Mouse (Mus musculus) midbrain, embryonic 14.5 days (tissue): ENCODE measurements around the gene Ccdc191. TPM values are rescaled to one million over a fixed set of nuclear protein-coding genes. Genes with fewer than 3 reads are reported as not detected.

ENCODE experiments used
- ATAC-seq: fragments of 200-750 bp; cut with Nextera tagmentation; 2 replicates; pipeline ENCODE4 v1.8.0; 2017; ENCODE audit warnings: moderate number of reproducible peaks, moderate library complexity; ENCODE audit not compliant: low FRiP score, low TSS enrichment
- DNase-seq: peaks from one replicate; pipeline ENCODE4 v3.0.0-alpha.2; 2015
- H3K27ac ChIP-seq: fragments of 300-500 bp; sonication (generic); replicated peaks from 2 replicates; pipeline ENCODE4 v1.5.1; 2014; ENCODE audit warnings: mild to moderate bottlenecking, low read depth, low read length, moderate library complexity
- H3K27me3 ChIP-seq: fragments of 300-500 bp; sonication (generic); 2 replicates; pipeline ENCODE4 v1.6.1; 2014; ENCODE audit warnings: low read length, control low read depth, mixed read lengths; ENCODE audit not compliant: control insufficient read depth, insufficient read depth
- H3K36me3 ChIP-seq: fragments of 300-500 bp; sonication (generic); 2 replicates; pipeline ENCODE4 v1.6.1; 2014; ENCODE audit warnings: low read length, control low read depth; ENCODE audit not compliant: control insufficient read depth, insufficient read depth
- H3K4me1 ChIP-seq: fragments of 300-500 bp; sonication (generic); 2 replicates; pipeline ENCODE4 v1.6.1; 2014; ENCODE audit warnings: mild to moderate bottlenecking, antibody characterized with exemption, low read length, control low read depth; ENCODE audit not compliant: control insufficient read depth, insufficient read depth
- H3K4me2 ChIP-seq: fragments of 300-500 bp; sonication (generic); 2 replicates; pipeline ENCODE4 v1.6.1; 2014; ENCODE audit warnings: mild to moderate bottlenecking, low read length, moderate library complexity
- H3K4me3 ChIP-seq: fragments of 300-500 bp; sonication (generic); replicated peaks from 2 replicates; pipeline ENCODE4 v1.5.1; 2014; ENCODE audit warnings: low read depth, low read length
- H3K9ac ChIP-seq: fragments of 300-500 bp; sonication (generic); replicated peaks from 2 replicates; pipeline ENCODE4 v1.6.1; 2014; ENCODE audit warnings: mild to moderate bottlenecking, low read length, moderate library complexity
- H3K9me3 ChIP-seq: fragments of 300-500 bp; sonication (generic); 2 replicates; pipeline ENCODE4 v1.6.1; 2016; ENCODE audit warnings: low read length, control low read depth, mixed read lengths; ENCODE audit not compliant: control insufficient read depth
- WGBS: fragments of 180-500 bp; shearing (Covaris S2); extraction: QIAGEN DNeasy Blood & Tissue Kit; methylation state at CpG from one replicate; pipeline ENCODE4 v1.1.7; 2014; 5-methylcytosine and 5-hydroxymethylcytosine counted together
- polyA plus RNA-seq: library from polyadenylated mRNA; unstranded; fragments of >200 nt; fragmentation: Nextera tagmentation; extraction: Ambion mirVana; gene quantifications from 2 replicates; pipeline ENCODE4 v1.2.1, GENCODE M21; 2014

The Ccdc191 gene
- 6.6 and 8.6 TPM in 2 replicates for polyA plus RNA-seq

- ATAC-seq: peak; percentile 100
- Histone ChIP-seq H3K4me3 (peak within 1 kb of the TSS; percentile 52), H3K4me1 (peaks cover 12% of the 10 kb centered on the region), H3K9me3 (no peaks in the 10 kb centered on the region), H3K4me2 (peak within 1 kb of the TSS; percentile 71), H3K9ac (peak within 1 kb of the TSS; percentile 72), H3K36me3 (no peaks in the 10 kb centered on the region), H3K27me3 (no peaks in the 10 kb centered on the region), H3K27ac (peak within 1 kb of the TSS; percentile 68)
- DNase-seq: peak; percentile 100
- under 1% methylated on average over 33 of the region's 33 CpGs for WGBS
Measured at GRCm38 (mm10) chr16:43889208-43890004, at the start of gene Ccdc191. Gene Ccdc191, plus strand, starts transcription at chr16:43889800.

- H3K4me2 ChIP-seq: no peak overlapping the region
- H3K4me1 ChIP-seq: no peaks in the 10 kb centered on the region
- ATAC-seq (no peak), DNase-seq (no peak)
- no peak overlapping the region for H3K9ac ChIP-seq
- H3K27me3 ChIP-seq: no peaks in the 10 kb centered on the region
- no peaks in the 10 kb centered on the region for H3K9me3 ChIP-seq
- H3K27ac ChIP-seq: no peak overlapping the region
- H3K4me3 ChIP-seq: no peak overlapping the region
- no peaks in the 10 kb centered on the region for H3K36me3 ChIP-seq
- 86% methylated on average over 1 of the region's 1 CpGs for WGBS
Measured at GRCm38 (mm10) chr16:43841236-43841635, 48.4 kb upstream of the Ccdc191 start.

GRCm38 (mm10) chr16:43849839-43850238 lies 39.8 kb upstream of the Ccdc191 start:
- H3K9ac ChIP-seq: no peak overlapping the region
- H3K27me3 ChIP-seq: no peaks in the 10 kb centered on the region
- no peak overlapping the region for H3K27ac ChIP-seq
- ATAC-seq (no peak), DNase-seq (no peak)
- H3K4me3 ChIP-seq: no peak overlapping the region
- H3K9me3 ChIP-seq: no peaks in the 10 kb centered on the region
- 56% methylated on average over 1 of the region's 1 CpGs for WGBS
- no peak overlapping the region for H3K4me2 ChIP-seq
- no peaks in the 10 kb centered on the region for H3K36me3 ChIP-seq
- no peaks in the 10 kb centered on the region for H3K4me1 ChIP-seq

- DNase-seq (no peak), ATAC-seq (no peak)
- H3K9ac ChIP-seq: no peak overlapping the region
- 87% methylated on average over 5 of the region's 5 CpGs for WGBS
- peaks cover 19% of the 10 kb centered on the region for H3K36me3 ChIP-seq
- H3K4me2 ChIP-seq: no peak overlapping the region
- H3K27me3 ChIP-seq: no peaks in the 10 kb centered on the region
- H3K27ac ChIP-seq: no peak overlapping the region
- no peaks in the 10 kb centered on the region for H3K4me1 ChIP-seq
- H3K9me3 ChIP-seq: no peaks in the 10 kb centered on the region
- no peak overlapping the region for H3K4me3 ChIP-seq
Measured at GRCm38 (mm10) chr16:43858941-43859476, 30.6 kb upstream of the Ccdc191 start.

- DNase-seq (no peak), ATAC-seq (no peak)
- Histone ChIP-seq H3K36me3 (peaks cover 23% of the 10 kb centered on the region), H3K4me1 (no peaks in the 10 kb centered on the region), H3K27ac (no peak overlapping the region), H3K9me3 (no peaks in the 10 kb centered on the region), H3K4me2 (no peak overlapping the region), H3K9ac (no peak overlapping the region), H3K27me3 (no peaks in the 10 kb centered on the region), H3K4me3 (no peak overlapping the region)
- 83% methylated on average over 6 of the region's 6 CpGs for WGBS
Measured at GRCm38 (mm10) chr16:43860624-43861023, 29.0 kb upstream of the Ccdc191 start.

GRCm38 (mm10) chr16:43869805-43870204 lies 19.8 kb upstream of the Ccdc191 start:
- DNase-seq (no peak), ATAC-seq (no peak)
- no peak overlapping the region for H3K4me3 ChIP-seq
- H3K9me3 ChIP-seq: no peaks in the 10 kb centered on the region
- H3K27ac ChIP-seq: no peak overlapping the region
- H3K36me3 ChIP-seq: peaks cover 44% of the 10 kb centered on the region
- no peak overlapping the region for H3K9ac ChIP-seq
- no peak overlapping the region for H3K4me2 ChIP-seq
- no peaks in the 10 kb centered on the region for H3K27me3 ChIP-seq
- no peaks in the 10 kb centered on the region for H3K4me1 ChIP-seq

- ATAC-seq: no peak
- Histone ChIP-seq H3K9me3 (no peaks in the 10 kb centered on the region), H3K4me2 (no peak overlapping the region), H3K27ac (no peak overlapping the region), H3K4me1 (no peaks in the 10 kb centered on the region), H3K4me3 (no peak overlapping the region), H3K27me3 (no peaks in the 10 kb centered on the region), H3K9ac (no peak overlapping the region), H3K36me3 (peaks cover 58% of the 10 kb centered on the region)
- 96% methylated on average over 7 of the region's 7 CpGs for WGBS
- DNase-seq: no peak
Measured at GRCm38 (mm10) chr16:43871419-43871818, 18.2 kb upstream of the Ccdc191 start.

GRCm38 (mm10) chr16:43879769-43880168 lies 9.8 kb upstream of the Ccdc191 start:
- Histone ChIP-seq H3K9ac (no peak overlapping the region), H3K9me3 (no peaks in the 10 kb centered on the region), H3K4me2 (no peak overlapping the region), H3K4me1 (no peaks in the 10 kb centered on the region), H3K36me3 (peaks cover 31% of the 10 kb centered on the region), H3K27me3 (no peaks in the 10 kb centered on the region), H3K4me3 (no peak overlapping the region), H3K27ac (no peak overlapping the region)
- 92% methylated on average over 6 of the region's 6 CpGs for WGBS
- no peak for DNase-seq
- no peak for ATAC-seq

- WGBS: 65% methylated on average over 3 of the region's 3 CpGs
- peak; percentile 11 for DNase-seq
- ATAC-seq: no peak
- no peak overlapping the region for H3K4me3 ChIP-seq
- H3K4me1 ChIP-seq: no peaks in the 10 kb centered on the region
- H3K36me3 ChIP-seq: peaks cover 15% of the 10 kb centered on the region
- no peaks in the 10 kb centered on the region for H3K27me3 ChIP-seq
- H3K27ac ChIP-seq: no peak overlapping the region
- H3K9ac ChIP-seq: no peak overlapping the region
- no peaks in the 10 kb centered on the region for H3K9me3 ChIP-seq
- no peak overlapping the region for H3K4me2 ChIP-seq
Measured at GRCm38 (mm10) chr16:43881636-43882035, 8.0 kb upstream of the Ccdc191 start.
